19 mouse cellular contexts compared by ENCODE assay signal in genomic region chr11:52728479-52728878, GRCm38 (mm10). TPM values are rescaled to one million over a fixed set of nuclear protein-coding genes. Genes with fewer than 3 reads are reported as not detected.
DNase-seq lines count a peak whose midpoint lies in the region; ATAC-seq and TF ChIP-seq lines count a peak whose summit lies in the region.
"Had no signal": no experiment of that assay in that cellular context is flagged by ENCODE, and none has a peak within 500 bp of the region (broad histone marks: within the 10 kb centered on the region; RNA-seq: fewer than 3 reads in every experiment).

No protein-coding gene starts in this region.

- H3K9me3 ChIP-seq in hindbrain, postnatal 0 days (ENCODE audit: low read length) = no peaks in the 10 kb centered on the region
- no peaks in the 10 kb centered on the region for H3K9me3 ChIP-seq in hindbrain, embryonic 10.5 days
- H3K9me3 ChIP-seq in midbrain, embryonic 14.5 days (ENCODE audit: control insufficient read depth, low read length) = peaks cover 3% of the 10 kb centered on the region; the same call in 1 of the 2 replicates
- no peaks in the 10 kb centered on the region for H3K9me3 ChIP-seq in midbrain, embryonic 10.5 days (replicated peaks)
- H3K9me3 ChIP-seq: embryonic facial prominence, embryonic 13.5 days had no signal

- H3K4me1 ChIP-seq in hindbrain, postnatal 0 days (ENCODE audit: insufficient read depth, low read length) = no peaks in the 10 kb centered on the region
- no peaks in the 10 kb centered on the region for H3K4me1 ChIP-seq in hindbrain, embryonic 10.5 days (replicated peaks)
- no peaks in the 10 kb centered on the region for H3K4me1 ChIP-seq in midbrain, embryonic 14.5 days (ENCODE audit: control insufficient read depth, insufficient read depth, low read length)
- no peaks in the 10 kb centered on the region for H3K4me1 ChIP-seq in midbrain, embryonic 10.5 days
- H3K4me1 ChIP-seq: embryonic facial prominence, embryonic 13.5 days; heart, embryonic 12.5 days had no signal

- no peak for TF ChIP-seq CTCF in hindbrain, postnatal 0 days (IDR thresholded peaks at IDR 0.05; ENCODE audit: low read depth)

- H3K4me2 ChIP-seq in hindbrain, postnatal 0 days (ENCODE audit: low read depth, low read length) = no peak overlapping the region
- no peak overlapping the region for H3K4me2 ChIP-seq in midbrain, embryonic 14.5 days (ENCODE audit: low read length)
- H3K4me2 ChIP-seq: embryonic facial prominence, embryonic 13.5 days; heart, embryonic 12.5 days; hindbrain, embryonic 13.5 days had no signal

- no peaks in the 10 kb centered on the region for H3K27me3 ChIP-seq in hindbrain, postnatal 0 days (ENCODE audit: insufficient read depth, low read length)
- no peaks in the 10 kb centered on the region for H3K27me3 ChIP-seq in hindbrain, embryonic 10.5 days (ENCODE audit: insufficient read depth, poor library complexity, severe bottlenecking)
- no peaks in the 10 kb centered on the region for H3K27me3 ChIP-seq in midbrain, embryonic 14.5 days (ENCODE audit: control insufficient read depth, insufficient read depth, low read length)
- H3K27me3 ChIP-seq in midbrain, embryonic 10.5 days (ENCODE audit: low read depth, poor library complexity, severe bottlenecking) = no peaks in the 10 kb centered on the region
- H3K27me3 ChIP-seq: embryonic facial prominence, embryonic 13.5 days; heart, embryonic 12.5 days; hindbrain, embryonic 13.5 days had no signal

- no peak overlapping the region for H3K9ac ChIP-seq in hindbrain, postnatal 0 days (replicated peaks; ENCODE audit: low read length)
- no peak overlapping the region for H3K9ac ChIP-seq in midbrain, embryonic 14.5 days (replicated peaks; ENCODE audit: low read length)
- H3K9ac ChIP-seq: embryonic facial prominence, embryonic 13.5 days; heart, embryonic 12.5 days; hindbrain, embryonic 13.5 days had no signal

- peak; percentile 22 to 63 for DNase-seq in cerebellum, postnatal 14 days
- DNase-seq in cerebellum, adult 11-12 months = no peak
- peak; percentile 60 for DNase-seq in hindbrain, postnatal 0 days (ENCODE audit: low spot score)
- DNase-seq in hindbrain, embryonic 10.5 days (ENCODE audit: low spot score) = no peak
- peak; percentile 23 for DNase-seq in midbrain, embryonic 14.5 days
- DNase-seq in midbrain, embryonic 10.5 days (ENCODE audit: low spot score) = no peak
- no peak for DNase-seq in adrenal gland, adult 18-20 months (ENCODE audit: low spot score in 2 of 2)
- no peak for DNase-seq in right cerebral cortex, postnatal 36 days (ENCODE audit: low spot score in 2 of 2)
- DNase-seq: adrenal gland, postnatal 14 days; cerebellum, adult 18-20 months; gastrocnemius, adult 2 months; gastrocnemius, postnatal 25 days had no signal

- H3K27ac ChIP-seq in hindbrain, postnatal 0 days = no peak overlapping the region
- H3K27ac ChIP-seq in hindbrain, embryonic 10.5 days = no peak overlapping the region
- no peak overlapping the region for H3K27ac ChIP-seq in midbrain, embryonic 14.5 days (replicated peaks; ENCODE audit: low read depth, low read length)
- no peak overlapping the region for H3K27ac ChIP-seq in midbrain, embryonic 10.5 days (replicated peaks)
- H3K27ac ChIP-seq: embryonic facial prominence, embryonic 13.5 days; gastrocnemius, adult 2 months; hindbrain, embryonic 13.5 days had no signal

- no peaks in the 10 kb centered on the region for H3K36me3 ChIP-seq in hindbrain, postnatal 0 days (ENCODE audit: insufficient read depth, low read length)
- H3K36me3 ChIP-seq in hindbrain, embryonic 10.5 days = no peaks in the 10 kb centered on the region
- no peaks in the 10 kb centered on the region for H3K36me3 ChIP-seq in midbrain, embryonic 14.5 days (ENCODE audit: control insufficient read depth, insufficient read depth, low read length)
- no peaks in the 10 kb centered on the region for H3K36me3 ChIP-seq in midbrain, embryonic 10.5 days
- H3K36me3 ChIP-seq: embryonic facial prominence, embryonic 13.5 days; heart, embryonic 12.5 days; hindbrain, embryonic 13.5 days had no signal

- H3K4me3 ChIP-seq in hindbrain, postnatal 0 days (ENCODE audit: low read length) = no peak overlapping the region
- no peak overlapping the region for H3K4me3 ChIP-seq in hindbrain, embryonic 10.5 days
- H3K4me3 ChIP-seq in midbrain, embryonic 14.5 days (replicated peaks; ENCODE audit: low read depth, low read length) = no peak overlapping the region
- H3K4me3 ChIP-seq in midbrain, embryonic 10.5 days = no peak overlapping the region
- H3K4me3 ChIP-seq: embryonic facial prominence, embryonic 13.5 days; gastrocnemius, adult 2 months; heart, embryonic 12.5 days; hindbrain, embryonic 13.5 days had no signal

- WGBS in hindbrain, postnatal 0 days = 46% methylated on average over 15 of the region's 15 CpGs
- WGBS in hindbrain, embryonic 10.5 days = 83% methylated on average over 15 of the region's 15 CpGs
- 65% methylated on average over 15 of the region's 15 CpGs for WGBS in midbrain, embryonic 14.5 days
- 85% methylated on average over 15 of the region's 15 CpGs for WGBS in midbrain, embryonic 10.5 days

- ATAC-seq in hindbrain, postnatal 0 days = peak; percentile 83
- no peak for ATAC-seq in midbrain, embryonic 14.5 days (ENCODE audit: low FRiP score, low TSS enrichment)
- ATAC-seq: forebrain, embryonic 14.5 days; inflammation-experienced regulatory T-cells, adult 6 months had no signal

RNA-seq across cellular contexts. Expression of gene Fstl4, which starts 36.0 kb away (rescaled TPM):
- total RNA-seq in hindbrain, postnatal 0 days (2014; rRNA removed) = 10.9 and 11.3 TPM in 2 replicates
- polyA plus RNA-seq in hindbrain, postnatal 0 days (2015; fragmentation: Nextera tagmentation; extraction: Ambion mirVana) = 10.9 TPM in 2 replicates
- 1.7 and 2.6 TPM in 2 replicates for polyA plus RNA-seq in hindbrain, embryonic 10.5 days (2016; fragmentation: Nextera tagmentation; extraction: Ambion mirVana)
- polyA plus RNA-seq in midbrain, embryonic 14.5 days (2014; fragmentation: Nextera tagmentation; extraction: Ambion mirVana) = 6.7 and 7.2 TPM in 2 replicates
- polyA plus RNA-seq in midbrain, embryonic 10.5 days (2016; fragmentation: Nextera tagmentation; extraction: Ambion mirVana) = 0.59 and 0.75 TPM in 2 replicates
- under 1 TPM; 0.74 to 0.80 TPM for total RNA-seq in adrenal gland, adult 18-20 months (2021)
- total RNA-seq: gastrocnemius, adult 2 months; MEL had no signal
- polyA plus RNA-seq: C2C12; inflammation-experienced regulatory T-cells, adult 6 months had no signal

Comparison
In these comparisons a context has a peak if more than half of its experiments do, and no peak if none do; other contexts are left out.
1. DNase-seq: peak in cerebellum, postnatal 14 days (2 of 2), hindbrain, postnatal 0 days (single experiment) and midbrain, embryonic 14.5 days (single experiment); none in cerebellum, adult 11-12 months (single experiment), hindbrain, embryonic 10.5 days (single experiment), midbrain, embryonic 10.5 days (single experiment), adrenal gland, adult 18-20 months (0 of 2) and right cerebral cortex, postnatal 36 days (0 of 2).